ENCODE assay signal across 9 mouse cellular contexts in the genomic region with DNA sequence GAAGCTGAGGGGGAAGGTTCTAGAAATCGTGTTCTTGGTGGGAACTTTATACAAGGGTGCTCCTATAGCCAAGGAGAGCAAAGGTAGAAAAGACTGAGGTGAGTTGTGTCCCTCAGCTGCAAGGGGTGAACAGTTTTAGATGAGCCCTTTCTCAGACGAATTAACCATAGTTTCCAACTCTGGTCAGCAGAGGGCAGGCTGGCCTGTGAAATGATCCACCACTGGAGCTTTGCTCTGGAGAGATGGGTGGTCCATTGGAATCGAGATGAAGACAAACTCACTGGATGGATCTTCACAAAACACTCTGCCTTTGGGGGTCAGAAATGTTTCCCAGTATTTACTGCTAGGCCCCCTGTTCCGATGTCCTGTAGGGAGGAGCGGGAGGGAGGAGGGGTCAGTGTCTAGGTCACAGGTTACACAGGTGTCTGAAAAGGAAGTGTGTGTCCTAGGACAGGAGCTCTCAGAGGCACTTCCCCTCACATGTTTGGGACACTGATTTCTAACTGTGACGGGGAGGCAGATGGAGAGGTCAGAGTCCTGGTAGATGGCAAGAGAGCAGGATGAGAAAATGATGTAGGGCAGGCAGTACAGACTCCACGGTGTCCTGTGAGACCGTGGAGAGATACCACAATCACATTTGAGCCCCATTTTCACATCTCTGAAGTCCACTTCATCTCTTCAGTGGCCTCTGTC. TPM values are rescaled to one million over a fixed set of nuclear protein-coding genes. Genes with fewer than 3 reads are reported as not detected.
DNase-seq lines count a peak whose midpoint lies in the region; ATAC-seq and TF ChIP-seq lines count a peak whose summit lies in the region.
"Had no signal": no experiment of that assay in that cellular context is flagged by ENCODE, and none has a peak within 500 bp of the region (broad histone marks: within the 10 kb centered on the region; RNA-seq: fewer than 3 reads in every experiment).

No protein-coding gene starts in this region.

- DNase-seq in midbrain, embryonic 10.5 days (ENCODE audit: low spot score): peak; percentile 49
- peak; percentile 51 for DNase-seq in embryonic facial prominence, embryonic 14.5 days (ENCODE audit: low spot score)
- peak; percentile 63 to 70 for DNase-seq in layer of hippocampus, postnatal 14 days (ENCODE audit: low spot score in 2 of 2)
- DNase-seq in thymus, adult 2 months: peak; percentile 47

- no peaks in the 10 kb centered on the region for H3K4me1 ChIP-seq in midbrain, embryonic 10.5 days
- H3K4me1 ChIP-seq in midbrain, embryonic 15.5 days: no peaks in the 10 kb centered on the region
- no peaks in the 10 kb centered on the region for H3K4me1 ChIP-seq in bone marrow, adult 2 months (ENCODE audit: control insufficient read depth, insufficient read depth, low read length)
- no peaks in the 10 kb centered on the region for H3K4me1 ChIP-seq in embryonic facial prominence, embryonic 14.5 days (ENCODE audit: control insufficient read depth, insufficient read depth, low read length)
- H3K4me1 ChIP-seq in hindbrain, embryonic 12.5 days: no peaks in the 10 kb centered on the region
- no peaks in the 10 kb centered on the region for H3K4me1 ChIP-seq in thymus, adult 2 months (replicated peaks; ENCODE audit: control insufficient read depth, insufficient read depth, low read length)
- H3K4me1 ChIP-seq: lung, embryonic 15.5 days had no signal

- H3K27ac ChIP-seq in midbrain, embryonic 10.5 days (replicated peaks): no peak overlapping the region
- no peak overlapping the region for H3K27ac ChIP-seq in midbrain, embryonic 15.5 days
- H3K27ac ChIP-seq in bone marrow, adult 2 months (ENCODE audit: control insufficient read depth, insufficient read depth, low read depth, low read length, poor library complexity): no peak overlapping the region
- no peak overlapping the region for H3K27ac ChIP-seq in embryonic facial prominence, embryonic 14.5 days (replicated peaks; ENCODE audit: low read depth, low read length)
- no peak overlapping the region for H3K27ac ChIP-seq in hindbrain, embryonic 12.5 days
- H3K27ac ChIP-seq in thymus, adult 2 months (ENCODE audit: control insufficient read depth, insufficient read depth, low read length): no peak overlapping the region
- H3K27ac ChIP-seq: lung, embryonic 15.5 days had no signal

- H3K36me3 ChIP-seq in midbrain, embryonic 10.5 days: no peaks in the 10 kb centered on the region
- H3K36me3 ChIP-seq in midbrain, embryonic 15.5 days (replicated peaks): no peaks in the 10 kb centered on the region
- H3K36me3 ChIP-seq in embryonic facial prominence, embryonic 14.5 days (ENCODE audit: control insufficient read depth, insufficient read depth, low read length): no peaks in the 10 kb centered on the region
- no peaks in the 10 kb centered on the region for H3K36me3 ChIP-seq in hindbrain, embryonic 12.5 days
- H3K36me3 ChIP-seq in thymus, adult 2 months (ENCODE audit: control insufficient read depth, insufficient read depth, low read length): no peaks in the 10 kb centered on the region
- H3K36me3 ChIP-seq: lung, embryonic 15.5 days had no signal

- no peak for TF ChIP-seq POLR2A in bone marrow, adult 2 months (IDR thresholded peaks at IDR 0.05; ENCODE audit: borderline replicate concordance, control insufficient read depth, low read depth, low read length)
- no peak for TF ChIP-seq POLR2A in thymus, adult 2 months (IDR thresholded peaks at IDR 0.05; ENCODE audit: control insufficient read depth, extremely low read depth, insufficient read depth, low read length, poor library complexity)

- H3K27me3 ChIP-seq in midbrain, embryonic 10.5 days (ENCODE audit: low read depth, poor library complexity, severe bottlenecking): no peaks in the 10 kb centered on the region
- no peaks in the 10 kb centered on the region for H3K27me3 ChIP-seq in midbrain, embryonic 15.5 days (replicated peaks)
- no peaks in the 10 kb centered on the region for H3K27me3 ChIP-seq in embryonic facial prominence, embryonic 14.5 days (replicated peaks; ENCODE audit: control insufficient read depth, insufficient read depth, low read length)
- no peaks in the 10 kb centered on the region for H3K27me3 ChIP-seq in hindbrain, embryonic 12.5 days
- no peaks in the 10 kb centered on the region for H3K27me3 ChIP-seq in thymus, adult 2 months (ENCODE audit: control insufficient read depth, insufficient read depth, low read length)
- H3K27me3 ChIP-seq: lung, embryonic 15.5 days had no signal

- H3K4me3 ChIP-seq in midbrain, embryonic 10.5 days: no peak overlapping the region
- no peak overlapping the region for H3K4me3 ChIP-seq in midbrain, embryonic 15.5 days
- H3K4me3 ChIP-seq in bone marrow, adult 2 months (replicated peaks; ENCODE audit: control insufficient read depth, low read depth, low read length): no peak overlapping the region
- H3K4me3 ChIP-seq in embryonic facial prominence, embryonic 14.5 days (ENCODE audit: low read depth, low read length): no peak overlapping the region
- H3K4me3 ChIP-seq in hindbrain, embryonic 12.5 days: no peak overlapping the region
- H3K4me3 ChIP-seq in thymus, adult 2 months (ENCODE audit: control insufficient read depth, insufficient read depth, low read length): no peak overlapping the region
- H3K4me3 ChIP-seq: lung, embryonic 15.5 days had no signal

- no peak overlapping the region for H3K4me2 ChIP-seq in midbrain, embryonic 15.5 days
- H3K4me2 ChIP-seq in embryonic facial prominence, embryonic 14.5 days (ENCODE audit: low read depth, low read length): no peak overlapping the region
- no peak overlapping the region for H3K4me2 ChIP-seq in hindbrain, embryonic 12.5 days (replicated peaks)
- H3K4me2 ChIP-seq: lung, embryonic 15.5 days had no signal

- H3K9me3 ChIP-seq in midbrain, embryonic 10.5 days (replicated peaks): no peaks in the 10 kb centered on the region
- H3K9me3 ChIP-seq in midbrain, embryonic 15.5 days: no peaks in the 10 kb centered on the region
- H3K9me3 ChIP-seq in embryonic facial prominence, embryonic 14.5 days (ENCODE audit: control insufficient read depth, low read length): no peaks in the 10 kb centered on the region
- no peaks in the 10 kb centered on the region for H3K9me3 ChIP-seq in hindbrain, embryonic 12.5 days (replicated peaks)
- H3K9me3 ChIP-seq: lung, embryonic 15.5 days had no signal

- 45% methylated on average over 8 of the region's 8 CpGs for WGBS in midbrain, embryonic 10.5 days
- 37% methylated on average over 8 of the region's 8 CpGs for WGBS in midbrain, embryonic 15.5 days
- 39% methylated on average over 8 of the region's 8 CpGs for WGBS in bone marrow, adult 2 months
- 40% methylated on average over 8 of the region's 8 CpGs for WGBS in embryonic facial prominence, embryonic 14.5 days
- WGBS in hindbrain, embryonic 12.5 days: 41% methylated on average over 8 of the region's 8 CpGs
- 41% methylated on average over 8 of the region's 8 CpGs for WGBS in thymus, adult 2 months

- H3K9ac ChIP-seq in midbrain, embryonic 15.5 days: no peak overlapping the region
- H3K9ac ChIP-seq in embryonic facial prominence, embryonic 14.5 days (ENCODE audit: low read depth, low read length): no peak overlapping the region
- no peak overlapping the region for H3K9ac ChIP-seq in hindbrain, embryonic 12.5 days
- H3K9ac ChIP-seq: lung, embryonic 15.5 days had no signal

- ATAC-seq in midbrain, embryonic 15.5 days (replicated peaks): no peak; the same call in 1 of the 2 replicates
- no peak for ATAC-seq in embryonic facial prominence, embryonic 14.5 days (ENCODE audit: low read depth)
- ATAC-seq in hindbrain, embryonic 12.5 days (ENCODE audit: low FRiP score): peak; percentile 29; the same call in 1 of the 2 replicates
- ATAC-seq in megakaryocyte, adult 5-6 weeks (ENCODE audit: poor library complexity, severe bottlenecking): peak; percentile 79

- TF ChIP-seq CTCF in bone marrow, adult 2 months (IDR thresholded peaks at IDR 0.05; ENCODE audit: control insufficient read depth, insufficient read depth, low read length): peak; percentile 53; the same call in 1 of the 2 replicates
- no peak for TF ChIP-seq CTCF in thymus, adult 2 months (IDR thresholded peaks at IDR 0.05; ENCODE audit: borderline replicate concordance, control insufficient read depth, extremely low read depth, insufficient read depth, low read length, poor library complexity)

RNA-seq across cellular contexts. Expression of gene Dnaja2, which starts 48.2 kb away (rescaled TPM):
- 187 and 195 TPM in 2 replicates for polyA plus RNA-seq in midbrain, embryonic 10.5 days (2016; fragmentation: Nextera tagmentation; extraction: Ambion mirVana)
- polyA plus RNA-seq in midbrain, embryonic 15.5 days (2015; fragmentation: Nextera tagmentation; extraction: Ambion mirVana): 175 and 178 TPM in 2 replicates
- 36.8 and 67.4 TPM in 2 replicates for polyA plus RNA-seq in bone marrow, adult 2 months (2011; ENCODE audit: insufficient read depth, insufficient read length, low replicate concordance, missing spikeins)
- 149 and 159 TPM in 2 replicates for polyA plus RNA-seq in embryonic facial prominence, embryonic 14.5 days (2014; fragmentation: Nextera tagmentation; extraction: Ambion mirVana)
- 170 and 174 TPM in 2 replicates for polyA plus RNA-seq in hindbrain, embryonic 12.5 days (2016; fragmentation: Nextera tagmentation; extraction: Ambion mirVana)
- total RNA-seq in layer of hippocampus, postnatal 14 days (2021): 100 to 1,000 TPM; 164 to 178 TPM
- 81.2 and 81.9 TPM in 2 replicates for total RNA-seq in megakaryocyte, adult 5-6 weeks (2015)
- total RNA-seq in megakaryocyte, adult 5-6 weeks (2017): 74.4 and 88.6 TPM in 2 replicates
- 10.1 and 13.1 TPM in 2 replicates for polyA plus RNA-seq in thymus, adult 2 months (2012; rRNA removed)

Comparison
In these comparisons a context has a peak if more than half of its experiments do, and no peak if none do; other contexts are left out.
1. ATAC-seq: peak in hindbrain, embryonic 12.5 days (single experiment) and megakaryocyte, adult 5-6 weeks (single experiment); none in midbrain, embryonic 15.5 days (single experiment) and embryonic facial prominence, embryonic 14.5 days (single experiment).
2. Peak in every context shown above with its lines, with median percentiles within 50 percentile points of each other: DNase-seq.